Mouse (Mus musculus): ENCODE results near the gene Dlx3. TPM values are rescaled to one million over a fixed set of nuclear protein-coding genes. Genes with fewer than 3 reads are reported as not detected.

Gene Dlx3
- polyA plus RNA-seq, 1 experiment from 2014 or later: 0.03 TPM

DNA sequence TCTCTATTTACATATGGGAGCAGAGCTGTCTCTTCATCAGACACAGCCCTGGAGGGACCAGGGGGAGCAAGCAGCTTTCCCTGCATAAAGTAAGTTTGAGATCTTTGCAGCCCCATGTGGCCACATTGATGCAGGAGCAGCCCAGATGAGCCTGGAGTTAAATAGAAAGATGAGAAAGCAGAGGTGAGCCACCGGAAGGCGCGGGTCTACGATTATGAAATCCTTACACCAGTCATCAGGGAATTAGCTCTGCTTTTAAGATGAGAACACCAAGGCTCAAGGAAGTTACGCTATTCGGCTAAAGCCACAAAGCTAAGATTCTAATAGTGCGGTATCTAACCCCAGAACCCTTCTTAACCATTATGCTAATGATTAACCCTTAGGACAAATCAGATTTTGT is 42.0 kb upstream of the Dlx3 start:
- Histone ChIP-seq H3K9ac (no peak overlapping the region), H3K4me2 (0 out of 2 replicates have a peak overlapping the region, but pooled peaks have one; percentile 0), H3K27me3 (peaks cover 89% of the 10 kb centered on the region), H3K27ac (no peak overlapping the region), H3K4me1 (replicated peaks) (peaks cover 27% of the 10 kb centered on the region), H3K9me3 (replicated peaks) (no peaks in the 10 kb centered on the region), H3K4me3 (replicated peaks) (no peak overlapping the region), H3K36me3 (no peaks in the 10 kb centered on the region)
- 44% methylated on average over 7 of the region's 7 CpGs for WGBS (ENCODE audit: insufficient replicate concordance)
- no peak for ATAC-seq (ENCODE audit: low read depth)
- no peak for DNase-seq

- ATAC-seq (ENCODE audit: low read depth) (no peak), DNase-seq (no peak)
- no peak overlapping the region for H3K4me2 ChIP-seq
- WGBS (ENCODE audit: insufficient replicate concordance): 29% methylated on average over 6 of the region's 6 CpGs
- H3K4me1 ChIP-seq (replicated peaks): peaks cover 30% of the 10 kb centered on the region
- no peak overlapping the region for H3K4me3 ChIP-seq (replicated peaks)
- H3K9me3 ChIP-seq (replicated peaks): no peaks in the 10 kb centered on the region
- H3K27me3 ChIP-seq: peaks cover 83% of the 10 kb centered on the region
- no peak overlapping the region for H3K27ac ChIP-seq
- H3K36me3 ChIP-seq: no peaks in the 10 kb centered on the region
- H3K9ac ChIP-seq: no peak overlapping the region
Measured at GRCm38 (mm10) chr11:95079256-95079875, 40.6 kb upstream of the Dlx3 start.

DNA sequence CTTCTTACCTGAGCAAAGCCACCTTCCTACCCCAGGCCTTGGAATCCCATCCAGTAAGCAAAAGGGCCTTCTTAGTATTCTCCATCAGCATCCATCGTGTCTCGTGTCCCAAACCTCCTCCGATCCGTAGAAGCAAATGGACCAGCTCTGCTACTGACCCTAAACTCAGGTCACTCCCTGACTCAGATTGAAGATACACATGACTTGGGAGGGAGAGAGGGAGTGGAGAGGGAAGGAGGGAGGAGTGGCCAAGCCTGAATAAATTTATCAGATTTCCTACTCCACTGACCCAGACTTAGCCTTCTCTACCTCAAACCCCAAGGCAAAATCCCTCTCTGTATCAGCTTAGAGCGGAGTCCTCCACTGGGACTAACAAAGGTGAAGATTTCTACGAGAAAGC is 39.1 kb upstream of the Dlx3 start:
- Histone ChIP-seq H3K27me3 (peaks cover 69% of the 10 kb centered on the region), H3K4me2 (no peak overlapping the region), H3K9me3 (replicated peaks) (no peaks in the 10 kb centered on the region), H3K36me3 (no peaks in the 10 kb centered on the region), H3K4me1 (replicated peaks) (peaks cover 31% of the 10 kb centered on the region), H3K4me3 (replicated peaks) (no peak overlapping the region), H3K27ac (no peak overlapping the region), H3K9ac (no peak overlapping the region)
- ATAC-seq (ENCODE audit: low read depth) (no peak), DNase-seq (no peak)
- 65% methylated on average over 6 of the region's 6 CpGs for WGBS (ENCODE audit: insufficient replicate concordance)

- Histone ChIP-seq H3K27me3 (peaks cover 52% of the 10 kb centered on the region), H3K9me3 (replicated peaks) (no peaks in the 10 kb centered on the region), H3K9ac (no peak overlapping the region), H3K4me2 (no peak overlapping the region), H3K27ac (no peak overlapping the region), H3K4me1 (replicated peaks) (peaks cover 25% of the 10 kb centered on the region), H3K36me3 (no peaks in the 10 kb centered on the region), H3K4me3 (replicated peaks) (no peak overlapping the region)
- no peak for ATAC-seq (ENCODE audit: low read depth)
- 62% methylated on average over 7 of the region's 7 CpGs for WGBS (ENCODE audit: insufficient replicate concordance)
- no peak for DNase-seq
Measured at GRCm38 (mm10) chr11:95082896-95083295, 37.0 kb upstream of the Dlx3 start.

DNA sequence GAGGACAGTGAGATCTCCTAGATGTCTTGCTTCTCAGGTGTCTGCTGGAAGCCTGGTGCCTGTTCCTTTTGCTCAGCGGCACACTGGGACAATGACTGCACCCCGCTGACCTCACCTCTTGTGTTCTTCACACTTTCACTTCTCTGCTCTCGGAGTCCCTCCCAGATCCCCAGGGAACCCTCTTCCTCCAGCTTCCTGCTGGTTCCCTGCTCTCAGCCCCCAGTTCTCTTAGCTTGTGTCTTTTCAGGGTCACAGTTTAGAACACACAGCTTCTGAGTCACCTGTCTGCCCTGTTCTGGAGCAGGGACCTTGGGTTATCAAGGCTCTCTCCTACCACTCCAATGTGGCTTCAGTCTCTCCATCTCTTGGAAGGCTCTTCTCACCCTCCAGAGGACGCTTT is 35.7 kb upstream of the Dlx3 start:
- Histone ChIP-seq H3K27ac (no peak overlapping the region), H3K9ac (no peak overlapping the region), H3K4me2 (no peak overlapping the region), H3K27me3 (peaks cover 39% of the 10 kb centered on the region), H3K9me3 (replicated peaks) (no peaks in the 10 kb centered on the region), H3K4me1 (replicated peaks) (peaks cover 17% of the 10 kb centered on the region), H3K4me3 (replicated peaks) (no peak overlapping the region), H3K36me3 (no peaks in the 10 kb centered on the region)
- ATAC-seq (ENCODE audit: low read depth) (no peak), DNase-seq (no peak)
- WGBS (ENCODE audit: insufficient replicate concordance): 38% methylated on average over 4 of the region's 4 CpGs

DNA sequence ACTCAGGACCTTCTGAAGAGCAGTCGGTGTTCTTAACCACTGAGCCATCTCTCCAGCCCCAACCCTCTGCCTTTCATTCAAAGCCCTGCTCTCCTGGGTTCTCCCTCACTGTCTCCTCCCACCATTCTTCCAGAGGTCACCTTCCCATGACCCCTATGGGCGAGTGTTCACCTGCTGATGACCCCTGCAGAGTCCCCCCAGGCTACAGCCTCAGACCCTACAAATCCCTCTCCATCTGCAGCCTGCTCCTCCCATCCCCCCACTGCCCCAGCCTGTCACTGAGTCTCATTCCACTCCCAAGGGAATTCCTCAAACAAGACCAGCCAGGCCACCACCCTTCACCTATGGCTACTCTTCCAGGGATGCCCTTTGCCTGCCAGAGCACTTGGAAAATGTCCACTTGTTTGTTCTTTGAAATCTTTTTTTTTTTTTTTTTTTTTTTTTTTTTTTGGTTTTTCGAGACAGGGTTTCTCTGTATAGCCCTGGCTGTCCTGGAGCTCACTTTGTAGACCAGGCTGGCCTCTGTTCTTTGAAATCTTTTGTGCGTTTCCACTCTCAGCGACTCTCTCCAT is 35.0 kb upstream of the Dlx3 start:
- no peak for ATAC-seq (ENCODE audit: low read depth)
- no peaks in the 10 kb centered on the region for H3K36me3 ChIP-seq
- WGBS (ENCODE audit: insufficient replicate concordance): 40% methylated on average over 5 of the region's 5 CpGs

DNA sequence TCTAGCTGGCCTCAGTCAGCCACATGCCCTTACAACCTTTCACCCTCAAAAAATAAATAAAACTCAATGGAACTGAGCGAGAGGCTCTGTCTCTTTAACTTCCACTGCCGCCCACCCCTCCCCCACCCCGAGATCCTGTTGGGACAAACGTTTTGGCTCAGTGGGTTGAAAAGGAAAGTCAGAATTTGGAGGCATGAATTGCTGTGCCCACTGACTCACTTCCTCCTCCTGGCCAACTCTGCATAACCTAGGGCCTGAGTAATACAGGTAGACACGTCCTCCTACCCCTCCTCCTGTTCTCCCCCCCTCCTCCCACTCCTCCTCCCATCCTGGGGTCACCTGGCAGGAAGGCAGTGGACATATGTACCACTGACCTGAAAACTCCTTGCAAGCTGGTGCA is 34.2 kb upstream of the Dlx3 start:
- Histone ChIP-seq H3K27me3 (peaks cover 26% of the 10 kb centered on the region; the same call in 1 of the 2 replicates), H3K9ac (no peak overlapping the region), H3K27ac (no peak overlapping the region), H3K36me3 (no peaks in the 10 kb centered on the region), H3K4me2 (no peak overlapping the region), H3K4me1 (replicated peaks) (peaks cover 14% of the 10 kb centered on the region), H3K4me3 (replicated peaks) (no peak overlapping the region), H3K9me3 (replicated peaks) (no peaks in the 10 kb centered on the region)
- 18% methylated on average over 5 of the region's 5 CpGs for WGBS (ENCODE audit: insufficient replicate concordance)
- ATAC-seq (ENCODE audit: low read depth) (0 out of 2 replicates have a peak, but pooled peaks have one; percentile 34), DNase-seq (no peak)

More for the DNA sequence above, 35.0 kb upstream of the Dlx3 start:
- Histone ChIP-seq H3K27me3 (peaks cover 32% of the 10 kb centered on the region), H3K4me2 (no peak overlapping the region), H3K4me3 (replicated peaks) (no peak overlapping the region), H3K9me3 (replicated peaks) (no peaks in the 10 kb centered on the region), H3K9ac (no peak overlapping the region), H3K27ac (no peak overlapping the region), H3K4me1 (replicated peaks) (peaks cover 14% of the 10 kb centered on the region)
- no peak for DNase-seq

DNA sequence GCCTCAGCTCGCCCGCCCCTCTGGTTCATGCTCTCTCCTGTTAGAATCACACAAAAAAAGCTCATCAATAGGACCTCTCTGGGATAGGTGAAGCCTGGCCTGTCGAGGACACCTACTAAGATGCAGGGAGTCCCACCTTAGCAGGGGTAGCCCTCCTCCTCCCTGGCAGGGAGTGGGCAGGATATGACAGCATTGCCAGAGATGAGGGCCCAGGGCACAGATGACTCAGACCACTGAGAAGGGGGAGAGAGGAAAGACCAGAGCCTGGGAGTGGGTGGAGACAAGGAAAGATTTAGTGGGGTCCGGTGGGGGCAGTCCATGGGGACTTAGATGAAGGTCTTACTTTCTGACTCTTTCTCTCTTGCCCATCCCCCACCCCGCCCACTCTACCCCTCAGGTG is 33.7 kb upstream of the Dlx3 start:
- Histone ChIP-seq H3K27ac (no peak overlapping the region), H3K27me3 (peaks cover 23% of the 10 kb centered on the region; the same call in 1 of the 2 replicates), H3K4me1 (replicated peaks) (peaks cover 14% of the 10 kb centered on the region), H3K9me3 (replicated peaks) (no peaks in the 10 kb centered on the region), H3K36me3 (no peaks in the 10 kb centered on the region), H3K9ac (no peak overlapping the region), H3K4me2 (no peak overlapping the region), H3K4me3 (replicated peaks) (no peak overlapping the region)
- 0 out of 2 replicates have a peak, but pooled peaks have one; percentile 30 for ATAC-seq (ENCODE audit: low read depth)
- 39% methylated on average over 5 of the region's 5 CpGs for WGBS (ENCODE audit: insufficient replicate concordance)
- DNase-seq: no peak

DNA sequence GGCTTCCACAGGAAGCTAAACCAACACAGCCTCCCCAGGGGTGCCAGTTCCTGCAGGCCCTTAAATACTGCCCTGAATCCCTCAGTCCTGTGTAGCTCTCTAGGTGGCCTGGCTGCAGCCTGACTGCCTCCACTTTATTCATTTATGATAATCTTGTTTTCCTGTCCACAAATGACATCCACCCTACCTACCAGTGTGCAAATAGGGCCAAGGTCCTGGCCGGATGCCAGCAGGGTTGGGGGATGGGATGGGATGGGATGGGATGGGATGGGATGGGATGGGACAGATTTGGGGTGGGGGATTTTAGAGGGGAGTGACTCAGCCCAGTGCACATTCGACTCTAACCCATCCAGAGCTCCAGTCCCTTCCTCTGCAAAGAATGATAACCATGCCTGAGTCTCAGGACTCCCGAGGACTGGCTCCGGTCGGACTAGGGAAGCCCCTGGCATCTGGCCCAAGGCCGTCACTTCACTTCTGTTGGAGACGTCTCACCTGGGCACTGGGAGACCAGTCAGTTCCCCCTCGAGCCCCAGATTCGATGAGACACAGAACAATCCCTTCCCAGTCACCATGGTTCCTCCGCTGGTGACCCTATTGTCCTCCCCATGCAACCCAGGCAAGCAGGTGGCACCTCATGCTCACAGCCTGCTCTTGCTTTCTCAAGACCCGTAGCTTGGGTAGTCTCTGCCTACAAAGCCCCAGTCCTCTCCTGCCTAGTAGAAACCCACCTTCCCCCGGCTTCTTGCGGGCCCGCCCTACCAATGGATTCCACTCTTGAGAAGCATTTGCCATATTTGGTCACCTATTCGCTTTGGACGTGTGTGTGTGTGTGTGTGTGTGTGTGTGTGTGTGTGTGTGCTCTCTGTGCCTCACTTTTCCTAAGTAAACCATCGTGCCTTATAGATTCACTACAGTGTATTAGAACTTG is 32.4 kb upstream of the Dlx3 start:
- H3K9ac ChIP-seq: no peak overlapping the region
- no peak overlapping the region for H3K4me2 ChIP-seq
- no peaks in the 10 kb centered on the region for H3K9me3 ChIP-seq (replicated peaks)
- no peaks in the 10 kb centered on the region for H3K36me3 ChIP-seq
- WGBS (ENCODE audit: insufficient replicate concordance): 52% methylated on average over 17 of the region's 17 CpGs
- no peak for ATAC-seq (ENCODE audit: low read depth)
- H3K27me3 ChIP-seq: peaks cover 16% of the 10 kb centered on the region; the same call in 1 of the 2 replicates
- H3K4me3 ChIP-seq (replicated peaks): no peak overlapping the region
- H3K27ac ChIP-seq: no peak overlapping the region
- DNase-seq: no peak
- peaks cover 14% of the 10 kb centered on the region for H3K4me1 ChIP-seq (replicated peaks)

GRCm38 (mm10) chr11:95088286-95088685 is 31.6 kb upstream of the Dlx3 start:
- H3K4me2 ChIP-seq: no peak overlapping the region
- no peaks in the 10 kb centered on the region for H3K36me3 ChIP-seq
- H3K27ac ChIP-seq: no peak overlapping the region
- no peaks in the 10 kb centered on the region for H3K9me3 ChIP-seq (replicated peaks)
- 39% methylated on average over 7 of the region's 7 CpGs for WGBS (ENCODE audit: insufficient replicate concordance)
- H3K27me3 ChIP-seq: peaks cover 9% of the 10 kb centered on the region; the same call in 1 of the 2 replicates
- no peak overlapping the region for H3K4me3 ChIP-seq (replicated peaks)
- ATAC-seq (ENCODE audit: low read depth) (no peak), DNase-seq (no peak)
- peaks cover 14% of the 10 kb centered on the region for H3K4me1 ChIP-seq (replicated peaks)
- H3K9ac ChIP-seq: no peak overlapping the region
